In genomic region chr10:20437428-20437827, GRCm38 (mm10) we compare ENCODE assay signal across 23 mouse cellular contexts.
DNase-seq lines count a peak whose midpoint lies in the region; ATAC-seq and TF ChIP-seq lines count a peak whose summit lies in the region.
"Had no signal": no experiment of that assay in that cellular context is flagged by ENCODE, and none has a peak within 500 bp of the region (broad histone marks: within the 10 kb centered on the region; RNA-seq: fewer than 3 reads in every experiment).

No protein-coding gene starts in this region.

- 0 out of 2 replicates have a peak, but pooled peaks cover 3% of the 10 kb centered on the region for H3K36me3 ChIP-seq in lung, embryonic 15.5 days
- peaks cover 0 to 10% of the 10 kb centered on the region in 2 experiments; a peak in 2 of 4 replicates for H3K36me3 ChIP-seq in MEL (ENCODE audit: control insufficient read depth in 1 of 2, insufficient read depth in 2 of 2, low read length in 2 of 2)
- no peaks in the 10 kb centered on the region for H3K36me3 ChIP-seq in splenic B cell, adult 2 months (ENCODE audit: control insufficient read depth, insufficient read depth, low read length, poor library complexity, severe bottlenecking)
- H3K36me3 ChIP-seq in forebrain, embryonic 13.5 days (ENCODE audit: poor library complexity, severe bottlenecking), result no peaks in the 10 kb centered on the region
- H3K36me3 ChIP-seq: hindbrain, embryonic 13.5 days; kidney, embryonic 15.5 days; limb, embryonic 12.5 days; liver, embryonic 12.5 days; neural tube, embryonic 12.5 days; stomach, embryonic 15.5 days had no signal

- peaks cover 12% of the 10 kb centered on the region for H3K4me1 ChIP-seq in lung, embryonic 15.5 days
- H3K4me1 ChIP-seq in MEL (ENCODE audit: control insufficient read depth in 1 of 2, insufficient read depth in 2 of 2, low read length in 2 of 2), result peaks cover 2 to 15% of the 10 kb centered on the region in 2 experiments
- no peaks in the 10 kb centered on the region for H3K4me1 ChIP-seq in forebrain, embryonic 13.5 days
- H3K4me1 ChIP-seq: hindbrain, embryonic 13.5 days; kidney, embryonic 15.5 days; limb, embryonic 12.5 days; liver, embryonic 12.5 days; neural tube, embryonic 12.5 days; stomach, embryonic 15.5 days had no signal

- TF ChIP-seq CTCF in MEL (IDR thresholded peaks at IDR 0.05 in 2 of 3, conservative IDR thresholded peaks at IDR 0.05 in 1 of 3; ENCODE audit: control insufficient read depth in 1 of 3, insufficient read depth in 1 of 3, low read depth in 2 of 3, low read length in 3 of 3, poor library complexity in 1 of 3, severe bottlenecking in 1 of 3), result no peak

- ATAC-seq in lung, embryonic 15.5 days (ENCODE audit: borderline replicate concordance, extremely low read depth, low FRiP score, low TSS enrichment), result peak; percentile 39; the same call in 1 of the 2 replicates
- ATAC-seq in forebrain, embryonic 13.5 days, result no peak
- ATAC-seq: forebrain, embryonic 14.5 days; intestine, embryonic 16.5 days; liver, embryonic 12.5 days; lung, postnatal 0 days had no signal

- TF ChIP-seq EP300 in MEL (IDR thresholded peaks at IDR 0.05; ENCODE audit: low read depth in 1 of 2, low read length in 2 of 2), result peak; percentile 44 to 49; a peak in 2 of 4 replicates

- H3K4me3 ChIP-seq in lung, embryonic 15.5 days, result no peak overlapping the region
- no peak overlapping the region for H3K4me3 ChIP-seq in MEL (ENCODE audit: control insufficient read depth in 1 of 2, insufficient read depth in 1 of 2, low read depth in 2 of 2, low read length in 2 of 2)
- no peak overlapping the region for H3K4me3 ChIP-seq in forebrain, embryonic 13.5 days
- H3K4me3 ChIP-seq: erythroblast, embryonic 14.5 days; hindbrain, embryonic 13.5 days; kidney, embryonic 15.5 days; limb, embryonic 12.5 days; liver, embryonic 12.5 days; neural tube, embryonic 12.5 days; stomach, embryonic 15.5 days had no signal

- H3K4me2 ChIP-seq in lung, embryonic 15.5 days, result no peak overlapping the region
- H3K4me2 ChIP-seq in forebrain, embryonic 13.5 days, result no peak overlapping the region
- H3K4me2 ChIP-seq: heart, embryonic 11.5 days; hindbrain, embryonic 13.5 days; kidney, embryonic 15.5 days; limb, embryonic 12.5 days; liver, embryonic 12.5 days; midbrain, embryonic 11.5 days; neural tube, embryonic 12.5 days; stomach, embryonic 15.5 days had no signal

- DNase-seq in lung, postnatal 25 days (ENCODE audit: low spot score), result no peak
- DNase-seq in MEL (ENCODE audit: low read depth, low spot score), result peak; percentile 62
- peak; percentile 17 for DNase-seq in induced T-regulatory cell, adult 2 months (ENCODE audit: low read depth)
- peak; percentile 39 for DNase-seq in splenic B cell, adult 2 months (ENCODE audit: low read depth, low spot score)
- no peak for DNase-seq in right cerebral cortex, postnatal 4 days
- DNase-seq: cerebellum, adult 8-10 months; gastrocnemius, postnatal 25 days; heart, postnatal 14 days; thymus, adult 2 months had no signal

- no peak overlapping the region for H3K27ac ChIP-seq in lung, embryonic 15.5 days
- H3K27ac ChIP-seq in MEL (ENCODE audit: control insufficient read depth, low read depth, low read length), result peak overlapping the region; percentile 36; the same call in 1 of the 2 replicates
- H3K27ac ChIP-seq in forebrain, embryonic 13.5 days, result no peak overlapping the region
- H3K27ac ChIP-seq: hindbrain, embryonic 13.5 days; kidney, embryonic 15.5 days; limb, embryonic 12.5 days; liver, embryonic 12.5 days; neural tube, embryonic 12.5 days; stomach, embryonic 15.5 days had no signal

- H3K9ac ChIP-seq in lung, embryonic 15.5 days, result no peak overlapping the region
- peak overlapping the region; percentile 3; the same call in 1 of the 2 replicates for H3K9ac ChIP-seq in MEL (ENCODE audit: control insufficient read depth, low read depth, low read length, poor library complexity, severe bottlenecking)
- H3K9ac ChIP-seq in forebrain, embryonic 13.5 days, result no peak overlapping the region
- H3K9ac ChIP-seq: hindbrain, embryonic 13.5 days; kidney, embryonic 15.5 days; limb, embryonic 12.5 days; liver, embryonic 12.5 days; neural tube, embryonic 12.5 days; stomach, embryonic 15.5 days had no signal

- TF ChIP-seq RAD21 in MEL (IDR thresholded peaks at IDR 0.05; ENCODE audit: low read depth, low read length), result no peak

- H3K9me3 ChIP-seq in lung, embryonic 15.5 days, result no peaks in the 10 kb centered on the region
- no peaks in the 10 kb centered on the region for H3K9me3 ChIP-seq in MEL (replicated peaks; ENCODE audit: insufficient read depth, low read length)
- H3K9me3 ChIP-seq in forebrain, embryonic 13.5 days (replicated peaks), result no peaks in the 10 kb centered on the region
- H3K9me3 ChIP-seq: hindbrain, embryonic 13.5 days; kidney, embryonic 15.5 days; limb, embryonic 12.5 days; liver, embryonic 12.5 days; neural tube, embryonic 12.5 days; stomach, embryonic 15.5 days had no signal

- H3K79me2 ChIP-seq in MEL (ENCODE audit: control insufficient read depth, insufficient read depth, low read length, poor library complexity), result no peaks in the 10 kb centered on the region

- TF ChIP-seq POLR2A in MEL (IDR thresholded peaks at IDR 0.05; ENCODE audit: control insufficient read depth in 1 of 2, insufficient read depth in 1 of 2, low read depth in 1 of 2, low read length in 2 of 2, poor library complexity in 1 of 2), result no peak

- H3K27me3 ChIP-seq in lung, embryonic 15.5 days, result no peaks in the 10 kb centered on the region
- peaks cover 0 to 2% of the 10 kb centered on the region in 2 experiments; a peak in 3 of 4 replicates for H3K27me3 ChIP-seq in MEL (ENCODE audit: control insufficient read depth in 1 of 2, insufficient read depth in 2 of 2, low read length in 2 of 2)
- no peaks in the 10 kb centered on the region for H3K27me3 ChIP-seq in splenic B cell, adult 2 months (ENCODE audit: control insufficient read depth, insufficient read depth, low read length, poor library complexity, severe bottlenecking)
- H3K27me3 ChIP-seq in forebrain, embryonic 13.5 days, result no peaks in the 10 kb centered on the region
- H3K27me3 ChIP-seq: hindbrain, embryonic 13.5 days; kidney, embryonic 15.5 days; limb, embryonic 12.5 days; liver, embryonic 12.5 days; neural tube, embryonic 12.5 days; stomach, embryonic 15.5 days had no signal

- 75% methylated on average over 9 of the region's 9 CpGs for WGBS in lung, embryonic 15.5 days
- WGBS in forebrain, embryonic 13.5 days, result 95% methylated on average over 9 of the region's 9 CpGs

TF ChIP-seq in MEL, 35 proteins besides CTCF, POLR2A, EP300 and RAD21 (continues in another document):
- TF ChIP-seq TBP (IDR thresholded peaks at IDR 0.05; ENCODE audit: low read depth, low read length) (no peak), KAT2A (conservative IDR thresholded peaks at IDR 0.05; ENCODE audit: low read depth, low read length) (no peak), ELF1 (IDR thresholded peaks at IDR 0.05; ENCODE audit: low read depth, low read length) (no peak), NELFE (IDR thresholded peaks at IDR 0.05; ENCODE audit: low read depth, low read length) (no peak), ZC3H11A (IDR thresholded peaks at IDR 0.05; ENCODE audit: low read depth, low read length) (no peak), POLR2AphosphoS2 (IDR thresholded peaks at IDR 0.05; ENCODE audit: low read length) (no peak), USF1 (IDR thresholded peaks at IDR 0.05; ENCODE audit: low read depth, low read length) (peak; percentile 83), POLR2AphosphoS5 (IDR thresholded peaks at IDR 0.05; ENCODE audit: borderline replicate concordance, low read depth, low read length) (no peak), MYC (IDR thresholded peaks at IDR 0.05; ENCODE audit: low read depth, low read length) (0 out of 2 replicates have a peak, but pooled peaks have one; percentile 37), SIN3A (IDR thresholded peaks at IDR 0.05; ENCODE audit: low read length) (no peak), SMC3 (IDR thresholded peaks at IDR 0.05; ENCODE audit: low read depth, low read length) (no peak), MXI1 (IDR thresholded peaks at IDR 0.05; ENCODE audit: low read depth, low read length) (no peak), JUND (IDR thresholded peaks at IDR 0.05; ENCODE audit: low read depth, low read length) (no peak), ETS1 (IDR thresholded peaks at IDR 0.05; ENCODE audit: low read depth, low read length) (peak; percentile 48; the same call in 1 of the 2 replicates), ZNF384 (IDR thresholded peaks at IDR 0.05; ENCODE audit: low read depth, low read length) (no peak), MYB (IDR thresholded peaks at IDR 0.05; ENCODE audit: low read depth, low read length) (no peak), MAFK (IDR thresholded peaks at IDR 0.05; ENCODE audit: borderline replicate concordance, low read depth, low read length) (no peak), MAZ (IDR thresholded peaks at IDR 0.05; ENCODE audit: low read depth, low read length) (no peak), TAL1 (IDR thresholded peaks at IDR 0.05; ENCODE audit: low read length) (no peak), CHD1 (IDR thresholded peaks at IDR 0.05; ENCODE audit: low read depth, low read length) (no peak), E2F4 (IDR thresholded peaks at IDR 0.05; ENCODE audit: borderline replicate concordance, low read depth, low read length) (no peak), NRF1 (IDR thresholded peaks at IDR 0.05; ENCODE audit: insufficient read depth, low read depth, low read length, poor library complexity, severe bottlenecking) (no peak), UBTF (IDR thresholded peaks at IDR 0.05; ENCODE audit: borderline replicate concordance, insufficient read depth, low read depth, low read length) (no peak), USF2 (IDR thresholded peaks at IDR 0.05; ENCODE audit: borderline replicate concordance in 1 of 2, insufficient read depth in 1 of 2, low read depth in 1 of 2, low read length in 2 of 2) (no peak), MEF2A (IDR thresholded peaks at IDR 0.05; ENCODE audit: extremely low read depth, insufficient replicate concordance, low read depth, low read length, poor library complexity, severe bottlenecking) (0 out of 2 replicates have a peak, but pooled peaks have one; percentile 14), ZKSCAN1 (IDR thresholded peaks at IDR 0.05; ENCODE audit: low read depth, low read length) (no peak), BHLHE40 (IDR thresholded peaks at IDR 0.05; ENCODE audit: borderline replicate concordance, low read depth, low read length) (no peak; the same call in 1 of the 2 replicates), ZMIZ1 (IDR thresholded peaks at IDR 0.05; ENCODE audit: low read depth, low read length) (no peak), HCFC1 (IDR thresholded peaks at IDR 0.05; ENCODE audit: low read depth, low read length) (no peak), RCOR1 (IDR thresholded peaks at IDR 0.05; ENCODE audit: low read depth, low read length) (no peak), TCF12 (IDR thresholded peaks at IDR 0.05; ENCODE audit: low read depth, low read length) (no peak), CHD2 (IDR thresholded peaks at IDR 0.05; ENCODE audit: low read length) (no peak), GATA1 (IDR thresholded peaks at IDR 0.05; ENCODE audit: low read depth, low read length) (peak; percentile 52)

Comparison
In these comparisons a context has a peak if more than half of its experiments do, and no peak if none do; other contexts are left out.
1. DNase-seq: peak in MEL (single experiment), induced T-regulatory cell, adult 2 months (single experiment) and splenic B cell, adult 2 months (single experiment); none in lung, postnatal 25 days (single experiment) and right cerebral cortex, postnatal 4 days (single experiment).